Mouse (Mus musculus) heart, adult 2 months (tissue): ENCODE measurements at regions not wholly inside any gene's neighbourhood (a gene's known extent, or its start where the extent isn't known, plus 50 kb on each side); places are given as distances from the start of the nearest gene placed in this dataset.
A peak's percentile ranks its signal among the peaks of the same experiment; 100 is the strongest.
"Not testable (repeated sequence)": the region's sequence is repeated elsewhere in the genome, so short reads cannot be mapped to it uniquely, and the experiment has no call there.

Experiments
- DNase-seq, 2 experiments: peaks; one replicate each; pipeline ENCODE4 v3.0.0; 2021
- H3K27ac ChIP-seq: fragments of 200-600 bp; 2 replicates; pipeline ENCODE4 v1.8.1; 2022
- H3K27me3 ChIP-seq: fragments of 200-500 bp; 2 replicates; pipeline ENCODE4 v1.6.1; 2012; ENCODE audit warnings: mild to moderate bottlenecking, low read length, inconsistent platforms, mixed read lengths; ENCODE audit not compliant: control insufficient read depth, insufficient read depth
- H3K36me3 ChIP-seq: fragments of 200-500 bp; 2 replicates; pipeline ENCODE4 v1.6.1; 2012; ENCODE audit warnings: low read length, inconsistent platforms; ENCODE audit not compliant: control insufficient read depth, insufficient read depth
- H3K4me1 ChIP-seq: fragments of 200-500 bp; 2 replicates; pipeline ENCODE4 v1.6.1; 2011; ENCODE audit warnings: low read length; ENCODE audit not compliant: control insufficient read depth, insufficient read depth
- H3K4me3 ChIP-seq: fragments of 200-600 bp; 2 replicates; pipeline ENCODE4 v1.8.1; 2022
- H3K79me2 ChIP-seq: fragments of 200-500 bp; replicated peaks from 2 replicates; pipeline ENCODE4 v1.6.1; 2012; ENCODE audit warnings: mild to moderate bottlenecking, inconsistent platforms, low read length, moderate library complexity, mixed read lengths; ENCODE audit not compliant: control insufficient read depth, insufficient read depth
- H3K9ac ChIP-seq: fragments of 200-500 bp; 2 replicates; pipeline ENCODE4 v1.6.1; 2012; ENCODE audit warnings: low read depth, mild to moderate bottlenecking, control low read depth, inconsistent platforms, low read length, mixed read lengths
- CTCF ChIP-seq: fragments of 200-600 bp; IDR thresholded peaks from 2 replicates; pipeline ENCODE4 v1.8.1; 2022; ENCODE audit warnings: antibody characterized with exemption, mild to moderate bottlenecking, moderate library complexity
- EP300 ChIP-seq: fragments of 200-500 bp; IDR thresholded peaks from 2 replicates; pipeline ENCODE4 v1.6.1; 2011; ENCODE audit warnings: low read depth, low read length, control low read depth; ENCODE audit not compliant: insufficient read depth
- POLR2A ChIP-seq: fragments of 200-500 bp; IDR thresholded peaks from 2 replicates; pipeline ENCODE4 v1.6.1; 2011; ENCODE audit warnings: mild to moderate bottlenecking, low read depth, low read length, control low read depth; ENCODE audit not compliant: insufficient read depth
- WGBS: fragments of 180-500 bp; shearing (Covaris S2); methylation state at CpG from one replicate; pipeline ENCODE4 v1.1.7; 2018; 5-methylcytosine and 5-hydroxymethylcytosine counted together
- intact Hi-C: fragments of 180-260 bp; cut with DNase I; formaldehyde crosslinking; loops from one replicate; pipeline ENCODE4 v1.15.1; 2025

- Histone ChIP-seq H3K4me3 (no peak overlapping the region), H3K36me3 (no peaks in the 10 kb centered on the region), H3K79me2 (no peaks in the 10 kb centered on the region), H3K9ac (no peak overlapping the region), H3K27ac (no peak overlapping the region), H3K27me3 (no peaks in the 10 kb centered on the region), H3K4me1 (no peaks in the 10 kb centered on the region)
- DNase-seq: no peak
- WGBS: 79% methylated on average over 9 of the region's 9 CpGs
- intact Hi-C loops: no loop called here
- TF ChIP-seq CTCF (no peak), POLR2A (no peak), EP300 (no peak)
Observed at GRCm38 (mm10) chr4:153169991-153170390, 312.6 kb downstream of the Ajap1 start.

- no peak overlapping the region for H3K4me3 ChIP-seq
- no peaks in the 10 kb centered on the region for H3K36me3 ChIP-seq
- no peak for TF ChIP-seq POLR2A
- TF ChIP-seq CTCF: no peak
- TF ChIP-seq EP300: no peak
- no peak for DNase-seq
- no peaks in the 10 kb centered on the region for H3K79me2 ChIP-seq
- WGBS: 81% methylated on average over 10 of the region's 10 CpGs
- no peaks in the 10 kb centered on the region for H3K27me3 ChIP-seq
- no peak overlapping the region for H3K9ac ChIP-seq
- H3K4me1 ChIP-seq: no peaks in the 10 kb centered on the region
- H3K27ac ChIP-seq: no peak overlapping the region
- intact Hi-C loops: no loop called here
Observed at GRCm38 (mm10) chr4:153164810-153165209, 317.8 kb downstream of the Ajap1 start.

- TF ChIP-seq CTCF: peak; percentile 31
- no peak for TF ChIP-seq POLR2A
- Histone ChIP-seq H3K27me3 (no peaks in the 10 kb centered on the region), H3K4me1 (no peaks in the 10 kb centered on the region), H3K9ac (no peak overlapping the region), H3K79me2 (no peaks in the 10 kb centered on the region), H3K27ac (no peak overlapping the region), H3K36me3 (no peaks in the 10 kb centered on the region), H3K4me3 (no peak overlapping the region)
- whole genome bisulfite sequencing: 85% methylated on average over 3 of the region's 3 CpGs
- DNase-seq: no peak
- intact Hi-C loops: no loop called here
Observed at GRCm38 (mm10) chr4:153160115-153160514, 322.5 kb downstream of the Ajap1 start.

- no peak overlapping the region for H3K4me3 ChIP-seq
- 89% methylated on average over 3 of the region's 3 CpGs for WGBS
- no peak for DNase-seq
Observed at GRCm38 (mm10) chr4:153157572-153157971, 325.0 kb downstream of the Ajap1 start.

GRCm38 (mm10) chr4:153152923-153153322 lies 329.7 kb downstream of the Ajap1 start:
- DNase-seq, H3K27me3 ChIP-seq, H3K4me1 ChIP-seq, H3K4me3 ChIP-seq, H3K9ac ChIP-seq, intact Hi-C loops, H3K36me3 ChIP-seq, H3K27ac ChIP-seq, H3K79me2 ChIP-seq: not testable (repeated sequence)

More at GRCm38 (mm10) chr4:153157572-153157971, 325.0 kb downstream of the Ajap1 start:
- Histone ChIP-seq H3K36me3 (no peaks in the 10 kb centered on the region), H3K9ac (no peak overlapping the region), H3K4me1 (no peaks in the 10 kb centered on the region), H3K27ac (no peak overlapping the region), H3K27me3 (no peaks in the 10 kb centered on the region), H3K79me2 (no peaks in the 10 kb centered on the region)
- TF ChIP-seq EP300 (no peak), CTCF (no peak), POLR2A (no peak)
- intact Hi-C loops: no loop called here

- DNase-seq: no peak
- Histone ChIP-seq H3K4me3 (no peak overlapping the region), H3K9ac (no peak overlapping the region), H3K79me2 (no peaks in the 10 kb centered on the region), H3K27me3 (peaks cover 2% of the 10 kb centered on the region; the same call in 1 of the 2 replicates), H3K27ac (no peak overlapping the region), H3K36me3 (no peaks in the 10 kb centered on the region), H3K4me1 (no peaks in the 10 kb centered on the region)
- TF ChIP-seq POLR2A (no peak), EP300 (no peak), CTCF (no peak)
- WGBS: 83% methylated on average over 13 of the region's 13 CpGs
- intact Hi-C loops: no loop called here
Observed at GRCm38 (mm10) chr4:153133147-153133546, 349.5 kb downstream of the Ajap1 start.
